Mouse (Mus musculus): ENCODE measurements around the gene Dpy30.

The Dpy30 gene

GRCm38 (mm10) chr17:74294426-74295025 lies 29.2 kb downstream of the Dpy30 start:
- peak; percentile 66 for DNase-seq (ENCODE audit: low spot score)

- DNase-seq (ENCODE audit: low spot score) = no peak
Observed at GRCm38 (mm10) chr17:74293687-74294425, 29.9 kb downstream of the Dpy30 start.

GRCm38 (mm10) chr17:74291640-74292361 lies 31.9 kb downstream of the Dpy30 start:
- no peak for DNase-seq (ENCODE audit: low spot score)

GRCm38 (mm10) chr17:74290869-74291268 lies 32.9 kb downstream of the Dpy30 start:
- DNase-seq (ENCODE audit: low spot score) = no peak

GRCm38 (mm10) chr17:74290198-74290597 lies 33.5 kb downstream of the Dpy30 start:
- no peak for DNase-seq (ENCODE audit: low spot score)

GRCm38 (mm10) chr17:74288626-74289025 lies 35.1 kb downstream of the Dpy30 start:
- DNase-seq (ENCODE audit: low spot score) = no peak

- DNase-seq (ENCODE audit: low spot score) = no peak
Observed at GRCm38 (mm10) chr17:74286140-74286730, 37.5 kb downstream of the Dpy30 start.

- DNase-seq (ENCODE audit: low spot score) = no peak
Observed at GRCm38 (mm10) chr17:74285730-74286129, 38.0 kb downstream of the Dpy30 start.

GRCm38 (mm10) chr17:74284397-74285115 lies 39.2 kb downstream of the Dpy30 start:
- DNase-seq (ENCODE audit: low spot score) = no peak

GRCm38 (mm10) chr17:74282024-74282423 lies 41.7 kb downstream of the Dpy30 start:
- DNase-seq (ENCODE audit: low spot score) = no peak

GRCm38 (mm10) chr17:74278966-74279869 lies 44.5 kb downstream of the Dpy30 start:
- no peak for DNase-seq (ENCODE audit: low spot score)

- no peak for DNase-seq (ENCODE audit: low spot score)
Observed at GRCm38 (mm10) chr17:74274471-74274870, 49.3 kb downstream of the Dpy30 start.

- DNase-seq (ENCODE audit: low spot score) = no peak
Observed at GRCm38 (mm10) chr17:74272683-74273205, 51.0 kb downstream of the Dpy30 start.

GRCm38 (mm10) chr17:74271541-74272268 lies 52.0 kb downstream of the Dpy30 start:
- no peak for DNase-seq (ENCODE audit: low spot score)

- no peak for DNase-seq (ENCODE audit: low spot score)
Observed at GRCm38 (mm10) chr17:74270205-74270604, 53.5 kb downstream of the Dpy30 start.

GRCm38 (mm10) chr17:74267415-74268180 lies 56.1 kb downstream of the Dpy30 start:
- no peak for DNase-seq (ENCODE audit: low spot score)

GRCm38 (mm10) chr17:74265636-74266035 lies 58.1 kb downstream of the Dpy30 start:
- no peak for DNase-seq (ENCODE audit: low spot score)

GRCm38 (mm10) chr17:74265156-74265505 lies 58.6 kb downstream of the Dpy30 start:
- DNase-seq (ENCODE audit: low spot score) = no peak
